Mouse (Mus musculus) forebrain, embryonic 14.5 days (tissue): ENCODE data around the gene Gm20661. TPM values are rescaled to one million over a fixed set of nuclear protein-coding genes. Genes with fewer than 3 reads are reported as not detected.
"Not testable (repeated sequence)": the region's sequence is repeated elsewhere in the genome, so short reads cannot be mapped to it uniquely, and the experiment has no call there.

ENCODE experiments used
- ATAC-seq: fragments of 200-750 bp; cut with Nextera tagmentation; 2 replicates; pipeline ENCODE4 v1.8.0; 2017; ENCODE audit warnings: mild to moderate bottlenecking, moderate library complexity
- DNase-seq: peaks from one replicate; pipeline ENCODE4 v3.0.0-alpha.2; 2015; ENCODE audit warnings: low spot score
- H3K27ac ChIP-seq: fragments of 300-500 bp; sonication (generic); 2 replicates; pipeline ENCODE4 v1.5.1; 2014; ENCODE audit warnings: low read depth, mild to moderate bottlenecking, control low read depth, low read length, moderate library complexity
- H3K27me3 ChIP-seq: fragments of 300-500 bp; sonication (generic); replicated peaks from 2 replicates; pipeline ENCODE4 v1.6.1; 2014; ENCODE audit warnings: low read length, control low read depth, mixed read lengths; ENCODE audit not compliant: control insufficient read depth, insufficient read depth
- H3K36me3 ChIP-seq: fragments of 300-500 bp; sonication (generic); 2 replicates; pipeline ENCODE4 v1.6.1; 2014; ENCODE audit warnings: low read length, control low read depth; ENCODE audit not compliant: control insufficient read depth, insufficient read depth
- H3K4me1 ChIP-seq: fragments of 300-500 bp; sonication (generic); 2 replicates; pipeline ENCODE4 v1.6.1; 2014; ENCODE audit warnings: antibody characterized with exemption, low read length, control low read depth; ENCODE audit not compliant: control insufficient read depth, insufficient read depth
- H3K4me2 ChIP-seq: fragments of 300-500 bp; sonication (generic); 2 replicates; pipeline ENCODE4 v1.6.1; 2014; ENCODE audit warnings: mild to moderate bottlenecking, control low read depth, low read length
- H3K4me3 ChIP-seq: fragments of 300-500 bp; sonication (generic); 2 replicates; pipeline ENCODE4 v1.5.1; 2014; ENCODE audit warnings: low read depth, low read length, control low read depth
- H3K9ac ChIP-seq: fragments of 300-500 bp; sonication (generic); 2 replicates; pipeline ENCODE4 v1.6.1; 2014; ENCODE audit warnings: mild to moderate bottlenecking, low read length, control low read depth, moderate library complexity
- H3K9me3 ChIP-seq: fragments of 300-500 bp; sonication (generic); replicated peaks from 2 replicates; pipeline ENCODE4 v1.6.1; 2016; ENCODE audit warnings: low read length, control low read depth, mixed read lengths; ENCODE audit not compliant: control insufficient read depth
- WGBS: fragments of 180-500 bp; shearing (Covaris S2); extraction: QIAGEN DNeasy Blood & Tissue Kit; methylation state at CpG from one replicate; pipeline ENCODE4 v1.1.7; 2014; 5-methylcytosine and 5-hydroxymethylcytosine counted together
- polyA plus RNA-seq: library from polyadenylated mRNA; unstranded; fragments of >200 nt; fragmentation: Nextera tagmentation; extraction: Ambion mirVana; gene quantifications from 2 replicates; pipeline ENCODE4 v1.2.1, GENCODE M21; 2014

Gm20661 gene
- polyA plus RNA-seq, 1 experiment from 2014 or later, result 0.56 TPM

DNA sequence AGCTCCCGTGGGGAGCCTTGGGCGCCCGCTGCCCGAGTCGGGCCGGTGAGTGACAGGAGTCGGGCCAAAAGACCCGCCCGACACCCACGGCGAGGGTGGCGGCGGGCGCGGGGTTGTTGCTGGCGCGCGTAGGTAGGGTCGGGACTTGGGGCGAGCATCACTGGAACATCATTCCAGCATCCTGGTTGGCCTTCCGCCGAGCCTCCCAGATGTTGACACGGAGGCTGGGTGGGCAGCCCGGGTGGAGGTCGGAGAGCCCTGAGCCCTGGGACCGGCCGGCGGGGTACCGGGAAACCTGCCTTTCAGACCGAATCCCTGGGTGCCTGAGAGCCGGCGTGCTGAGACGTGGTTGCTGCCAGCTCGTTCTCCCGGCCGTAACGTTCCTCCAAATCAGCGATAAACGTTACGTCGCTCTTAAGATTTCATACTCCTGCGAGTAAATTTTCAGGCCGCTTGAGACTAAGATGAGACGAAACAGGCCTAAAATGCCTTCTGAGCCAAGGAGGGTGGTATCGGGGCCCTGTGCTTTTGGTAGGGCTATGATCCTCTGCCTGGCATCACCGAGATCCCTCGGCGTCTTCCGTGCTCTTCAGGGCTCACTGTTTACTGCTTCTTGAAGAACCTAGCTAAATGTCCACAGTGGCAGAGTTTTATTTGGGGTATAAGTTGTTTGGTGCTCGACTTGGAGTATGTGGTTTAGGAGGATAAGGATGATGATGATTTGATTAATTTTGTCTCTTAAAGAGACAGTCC is 20.1 kb downstream of the Gm20661 start:
- peak overlapping the region; percentile 97 for H3K9ac ChIP-seq
- H3K9me3 ChIP-seq, result no peaks in the 10 kb centered on the region
- peak overlapping the region; percentile 94 for H3K27ac ChIP-seq
- H3K4me2 ChIP-seq, result peak overlapping the region; percentile 83
- H3K36me3 ChIP-seq, result peaks cover 3% of the 10 kb centered on the region; the same call in 1 of the 2 replicates
- under 1% methylated on average over 50 of the region's 50 CpGs for WGBS
- peak overlapping the region; percentile 97 for H3K4me3 ChIP-seq
- peaks cover 15% of the 10 kb centered on the region for H3K4me1 ChIP-seq
- DNase-seq, result peak; percentile 24
- H3K27me3 ChIP-seq, result no peaks in the 10 kb centered on the region
- ATAC-seq, result peak; percentile 57

DNA sequence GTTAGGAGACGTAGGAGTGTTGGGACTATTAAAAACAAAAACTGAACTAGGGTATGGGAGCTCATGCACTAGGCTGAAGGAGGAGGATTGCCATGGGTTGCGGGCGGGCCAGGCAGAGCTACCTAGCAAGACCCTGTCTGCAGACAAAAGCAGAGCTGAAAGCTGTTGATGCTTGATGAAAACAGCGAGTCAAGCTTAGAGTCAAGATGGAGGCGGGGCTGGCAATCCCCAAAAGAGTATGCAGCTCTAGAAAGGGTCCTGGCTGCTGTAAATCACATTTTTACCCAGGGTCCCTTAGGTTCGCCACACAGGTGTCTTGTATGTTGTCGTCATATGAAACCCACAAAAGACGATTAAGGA is 20.7 kb downstream of the Gm20661 start:
- Histone ChIP-seq H3K27ac (peak overlapping the region; percentile 94), H3K4me1 (peaks cover 15% of the 10 kb centered on the region), H3K9ac (peak overlapping the region; percentile 97), H3K9me3 (no peaks in the 10 kb centered on the region), H3K4me3 (peak overlapping the region; percentile 97), H3K36me3 (peaks cover 3% of the 10 kb centered on the region; the same call in 1 of the 2 replicates), H3K27me3 (no peaks in the 10 kb centered on the region), H3K4me2 (peak overlapping the region; percentile 83)
- ATAC-seq (no peak), DNase-seq (peak; percentile 42)
- 13% methylated on average over 8 of the region's 8 CpGs for WGBS

DNA sequence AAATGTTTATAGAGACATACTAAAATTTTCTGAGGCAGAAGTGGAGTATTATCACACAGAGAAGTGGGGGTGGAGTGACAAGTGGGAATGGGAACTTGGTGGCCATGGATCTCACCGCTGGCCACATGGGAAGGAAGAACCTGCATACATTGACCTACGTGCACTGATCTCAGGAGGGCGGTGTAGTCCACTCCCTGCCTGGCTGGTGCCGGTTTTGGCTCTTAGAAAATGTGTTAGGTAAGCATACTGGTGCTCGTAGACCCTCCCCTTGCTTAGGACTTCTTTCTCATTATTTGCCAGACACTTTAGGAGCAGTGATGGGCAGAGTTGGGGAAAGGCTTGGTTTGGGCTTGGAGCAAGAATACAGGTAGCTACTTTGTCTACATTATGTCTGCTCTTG is 25.2 kb downstream of the Gm20661 start:
- H3K27me3 ChIP-seq, result no peaks in the 10 kb centered on the region
- DNase-seq, result no peak
- H3K4me1 ChIP-seq, result peaks cover 10% of the 10 kb centered on the region
- peaks cover 8% of the 10 kb centered on the region; the same call in 1 of the 2 replicates for H3K36me3 ChIP-seq
- ATAC-seq, result no peak
- no peaks in the 10 kb centered on the region for H3K9me3 ChIP-seq
- no peak overlapping the region for H3K4me3 ChIP-seq
- no peak overlapping the region for H3K9ac ChIP-seq
- H3K4me2 ChIP-seq, result no peak overlapping the region
- H3K27ac ChIP-seq, result no peak overlapping the region
- WGBS, result 93% methylated on average over 5 of the region's 5 CpGs

DNA sequence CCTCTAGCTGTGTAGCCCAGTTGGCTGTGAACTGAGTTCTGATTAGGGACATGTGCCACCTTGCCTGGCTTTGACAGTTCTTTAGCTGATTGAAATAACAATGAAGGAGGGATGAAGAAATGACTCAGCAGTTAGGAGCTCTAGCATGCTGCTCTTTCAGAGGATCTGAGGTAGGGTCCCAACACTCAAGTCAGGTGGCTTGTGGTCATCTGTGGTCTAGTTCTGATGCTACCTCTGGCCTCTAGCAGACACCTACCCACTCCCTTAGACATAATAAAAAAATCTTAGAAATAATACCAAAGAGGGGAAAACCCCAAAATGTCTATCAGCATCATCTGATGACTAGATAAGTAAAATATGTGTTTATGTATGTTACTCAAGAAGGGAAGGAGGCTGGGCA is 27.5 kb downstream of the Gm20661 start:
- DNase-seq, result no peak
- no peak overlapping the region for H3K9ac ChIP-seq
- no peaks in the 10 kb centered on the region for H3K9me3 ChIP-seq
- no peak overlapping the region for H3K4me3 ChIP-seq
- H3K27ac ChIP-seq, result no peak overlapping the region
- ATAC-seq, result no peak
- H3K36me3 ChIP-seq, result peaks cover 5% of the 10 kb centered on the region; the same call in 1 of the 2 replicates
- no peaks in the 10 kb centered on the region for H3K27me3 ChIP-seq
- no peaks in the 10 kb centered on the region for H3K4me1 ChIP-seq
- no peak overlapping the region for H3K4me2 ChIP-seq

DNA sequence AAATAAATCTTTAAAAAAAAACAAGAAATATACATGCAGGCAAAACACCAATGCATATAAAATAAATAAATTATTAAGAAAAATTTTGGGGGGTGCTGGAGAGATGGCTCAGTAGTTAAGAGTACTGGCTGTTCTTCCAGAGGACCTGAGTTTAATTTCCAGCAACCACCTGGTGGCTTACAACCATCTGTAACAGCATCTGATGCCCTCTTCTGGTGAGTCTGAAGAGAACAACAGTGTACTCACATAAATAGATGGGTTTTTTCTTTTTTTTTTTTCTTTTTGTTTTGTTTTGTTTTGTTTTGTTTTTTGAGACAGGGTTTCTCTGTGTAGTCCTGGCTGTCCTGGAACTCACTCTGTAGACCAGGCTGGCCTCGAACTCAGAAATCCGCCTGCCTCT is 30.7 kb downstream of the Gm20661 start:
- peaks cover 21% of the 10 kb centered on the region; the same call in 1 of the 2 replicates for H3K36me3 ChIP-seq
- H3K4me1 ChIP-seq, H3K9me3 ChIP-seq, ATAC-seq, H3K27me3 ChIP-seq, H3K9ac ChIP-seq, H3K4me3 ChIP-seq, H3K4me2 ChIP-seq, H3K27ac ChIP-seq, DNase-seq: not testable (repeated sequence)
- WGBS, result 97% methylated on average over 2 of the region's 2 CpGs

DNA sequence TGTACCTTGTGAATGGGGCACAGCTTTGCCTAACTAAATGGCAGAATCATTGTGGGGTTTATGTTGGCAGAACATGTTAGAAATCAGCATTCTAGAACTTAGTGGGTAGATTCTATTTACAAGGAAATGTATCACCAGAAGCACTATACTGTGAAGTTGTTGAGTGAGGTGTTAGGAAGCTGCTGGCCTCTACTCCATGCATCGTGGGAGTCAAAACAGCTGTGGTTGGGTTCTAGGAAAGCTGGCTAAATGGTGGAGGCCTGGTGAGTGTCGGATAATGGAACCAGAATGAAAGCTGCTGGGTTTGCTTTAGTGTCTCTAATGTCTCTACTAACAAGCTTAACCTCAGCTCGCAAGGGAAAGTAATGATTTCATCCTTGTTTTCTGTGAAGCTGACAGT is 34.3 kb downstream of the Gm20661 start:
- 81% methylated on average over 3 of the region's 3 CpGs for WGBS

DNA sequence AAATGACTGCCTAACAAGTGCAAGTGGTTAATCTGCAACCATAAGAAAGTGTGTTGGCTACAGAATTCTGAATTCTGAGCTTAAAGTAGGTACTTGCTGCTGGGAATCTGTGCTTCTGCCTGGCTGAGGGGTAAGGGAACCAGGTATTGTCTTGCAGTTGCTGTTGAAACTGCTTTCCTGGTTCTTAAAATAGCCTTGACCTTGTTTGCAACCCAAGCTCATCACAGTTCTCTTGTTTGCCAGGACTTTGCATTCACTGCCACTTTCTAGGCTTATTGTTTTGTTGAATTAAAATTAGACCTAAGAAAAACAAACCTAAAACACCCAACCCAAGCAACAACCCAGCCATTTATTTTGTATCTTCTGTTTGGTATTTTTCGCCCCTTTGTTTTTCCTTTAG is 37.9 kb downstream of the Gm20661 start:
- WGBS, result 95% methylated on average over 1 of the region's 1 CpGs
- no peak overlapping the region for H3K4me2 ChIP-seq
- H3K9ac ChIP-seq, result no peak overlapping the region
- DNase-seq, result no peak
- ATAC-seq, result no peak
- H3K27me3 ChIP-seq, result no peaks in the 10 kb centered on the region
- peaks cover 33% of the 10 kb centered on the region for H3K36me3 ChIP-seq
- no peak overlapping the region for H3K27ac ChIP-seq
- no peaks in the 10 kb centered on the region for H3K4me1 ChIP-seq
- H3K9me3 ChIP-seq, result no peaks in the 10 kb centered on the region
- H3K4me3 ChIP-seq, result no peak overlapping the region

More for the DNA sequence above, 34.3 kb downstream of the Gm20661 start:
- Histone ChIP-seq H3K27me3 (no peaks in the 10 kb centered on the region), H3K27ac (no peak overlapping the region), H3K4me3 (no peak overlapping the region), H3K4me2 (no peak overlapping the region), H3K9ac (no peak overlapping the region), H3K36me3 (peaks cover 21% of the 10 kb centered on the region; the same call in 1 of the 2 replicates), H3K4me1 (no peaks in the 10 kb centered on the region), H3K9me3 (no peaks in the 10 kb centered on the region)
- no peak for ATAC-seq
- no peak for DNase-seq

DNA sequence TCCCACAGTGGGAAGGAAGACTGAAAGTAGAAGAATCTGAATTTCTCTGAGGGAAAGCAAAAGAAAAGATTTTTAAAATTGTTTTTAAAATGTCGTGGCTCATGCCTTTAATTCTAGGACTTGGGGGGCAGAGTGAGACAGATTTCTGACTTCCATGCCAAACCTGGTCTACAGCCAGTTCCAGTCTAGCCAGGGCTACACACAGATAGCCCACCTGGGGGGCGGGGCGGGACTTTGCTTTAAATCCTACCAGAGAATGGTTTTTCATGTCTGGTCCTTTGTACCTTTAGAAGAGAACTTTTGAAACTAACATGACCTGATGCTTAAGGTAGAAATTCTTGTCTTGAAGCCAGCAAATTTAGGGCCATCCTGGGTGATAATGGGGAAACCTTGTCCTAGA is 40.4 kb downstream of the Gm20661 start:
- Histone ChIP-seq H3K4me3 (no peak overlapping the region), H3K27me3 (no peaks in the 10 kb centered on the region), H3K27ac (no peak overlapping the region), H3K9me3 (no peaks in the 10 kb centered on the region), H3K4me2 (no peak overlapping the region), H3K9ac (no peak overlapping the region), H3K36me3 (peaks cover 36% of the 10 kb centered on the region), H3K4me1 (no peaks in the 10 kb centered on the region)
- DNase-seq, result no peak
- ATAC-seq, result no peak
- WGBS, result 90% methylated on average over 3 of the region's 3 CpGs

DNA sequence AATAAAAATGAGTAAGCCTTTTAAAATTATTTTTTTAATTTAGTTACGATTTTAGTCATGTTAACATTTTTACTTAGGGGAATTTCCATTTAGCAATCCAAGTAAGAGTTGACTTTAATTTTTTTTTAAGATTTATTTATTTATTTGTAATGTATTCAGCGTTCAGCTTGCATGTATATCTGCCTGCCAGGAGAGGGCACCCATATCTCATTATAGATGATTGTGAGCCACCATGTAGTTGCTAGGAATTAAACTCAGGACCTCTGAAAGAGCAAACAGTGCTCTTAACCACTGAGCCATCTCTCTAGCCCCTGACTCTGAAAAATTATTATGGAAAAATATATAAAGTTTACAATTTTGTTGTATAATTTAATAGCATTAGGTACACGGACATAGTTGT is 43.7 kb downstream of the Gm20661 start:
- WGBS, result 91% methylated on average over 3 of the region's 3 CpGs
- Histone ChIP-seq H3K36me3 (peaks cover 48% of the 10 kb centered on the region), H3K9ac (no peak overlapping the region)

More for the DNA sequence above, 43.7 kb downstream of the Gm20661 start:
- Histone ChIP-seq H3K4me1 (no peaks in the 10 kb centered on the region), H3K9me3 (no peaks in the 10 kb centered on the region), H3K4me3 (no peak overlapping the region), H3K4me2 (no peak overlapping the region), H3K27me3 (no peaks in the 10 kb centered on the region), H3K27ac (no peak overlapping the region)
- ATAC-seq, result no peak
- DNase-seq, result no peak
